24 mouse cellular contexts compared by ENCODE assay signal in the genomic region with DNA sequence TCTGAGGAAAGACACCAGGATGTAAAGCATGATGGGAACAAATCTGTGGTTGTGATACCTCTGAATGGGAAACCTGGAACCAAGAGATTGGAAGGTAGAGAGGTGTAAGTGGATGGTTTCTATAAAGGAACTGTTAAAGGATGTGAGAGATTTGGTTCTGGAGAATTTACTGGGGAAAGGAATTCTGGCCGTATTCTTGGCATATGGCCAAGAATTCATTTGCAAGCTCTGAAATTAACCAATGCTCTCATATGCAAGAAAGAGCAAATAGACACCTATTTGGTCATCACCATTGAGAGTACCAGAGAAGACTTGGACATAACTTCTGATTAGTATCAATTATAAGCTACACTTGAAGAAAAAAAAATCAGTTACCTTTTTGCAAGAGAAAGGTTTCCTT.
A peak's percentile ranks its signal among the peaks of the same experiment; 100 is the strongest.
DNase-seq lines count a peak whose midpoint lies in the region; ATAC-seq lines count a peak whose summit lies in the region.
"Had no signal": no experiment of that assay in that cellular context is flagged by ENCODE, and none has a peak within 500 bp of the region (broad histone marks: within the 10 kb centered on the region; RNA-seq: fewer than 3 reads in every experiment).

No protein-coding gene starts in this region.

- no peak for DNase-seq in forebrain, embryonic 10.5 days (ENCODE audit: extremely low spot score, low spot score)
- DNase-seq in hindbrain, embryonic 11.5 days (ENCODE audit: low spot score): no peak
- DNase-seq in neural tube, embryonic 10.5 days (ENCODE audit: extremely low spot score, low spot score): no peak
- no peak for DNase-seq in adrenal gland, postnatal 4 days (ENCODE audit: low spot score in 2 of 2)
- DNase-seq: adrenal gland, postnatal 14 days; cerebellum, adult 11 months; cerebellum, adult 9-11 months; heart, postnatal 4 days; kidney, adult 8-10 months; kidney, postnatal 14 days; liver, embryonic 13.5 days; lung, postnatal 36 days; thymus, adult 18-20 months; thymus, postnatal 36 days had no signal

- H3K36me3 ChIP-seq in forebrain, embryonic 13.5 days (ENCODE audit: poor library complexity, severe bottlenecking): no peaks in the 10 kb centered on the region
- peaks cover 6% of the 10 kb centered on the region; the same call in 1 of the 2 replicates for H3K36me3 ChIP-seq in forebrain, embryonic 10.5 days (replicated peaks)
- 0 out of 2 replicates have a peak, but pooled peaks cover 4% of the 10 kb centered on the region for H3K36me3 ChIP-seq in hindbrain, embryonic 15.5 days
- no peaks in the 10 kb centered on the region for H3K36me3 ChIP-seq in hindbrain, embryonic 11.5 days (ENCODE audit: control insufficient read depth, insufficient read depth, low read length)
- H3K36me3 ChIP-seq in neural tube, embryonic 13.5 days: no peaks in the 10 kb centered on the region
- H3K36me3 ChIP-seq: embryonic facial prominence, embryonic 15.5 days; heart, embryonic 10.5 days; intestine, embryonic 15.5 days; limb, embryonic 13.5 days; liver, embryonic 13.5 days; lung, embryonic 15.5 days; stomach, embryonic 15.5 days had no signal

- H3K4me2 ChIP-seq in forebrain, embryonic 13.5 days: no peak overlapping the region
- H3K4me2 ChIP-seq in hindbrain, embryonic 15.5 days: no peak overlapping the region
- H3K4me2 ChIP-seq in hindbrain, embryonic 11.5 days (replicated peaks; ENCODE audit: low read depth, low read length): no peak overlapping the region
- H3K4me2 ChIP-seq in neural tube, embryonic 13.5 days: no peak overlapping the region
- H3K4me2 ChIP-seq: embryonic facial prominence, embryonic 15.5 days; intestine, embryonic 15.5 days; limb, embryonic 13.5 days; liver, embryonic 13.5 days; lung, embryonic 15.5 days; stomach, embryonic 15.5 days had no signal

- no peak overlapping the region for H3K4me3 ChIP-seq in forebrain, embryonic 13.5 days
- no peak overlapping the region for H3K4me3 ChIP-seq in forebrain, embryonic 10.5 days
- H3K4me3 ChIP-seq in hindbrain, embryonic 15.5 days: no peak overlapping the region
- no peak overlapping the region for H3K4me3 ChIP-seq in hindbrain, embryonic 11.5 days (ENCODE audit: low read depth, low read length)
- no peak overlapping the region for H3K4me3 ChIP-seq in neural tube, embryonic 13.5 days
- H3K4me3 ChIP-seq: embryonic facial prominence, embryonic 15.5 days; heart, embryonic 10.5 days; intestine, embryonic 15.5 days; limb, embryonic 13.5 days; liver, embryonic 13.5 days; lung, embryonic 15.5 days; myocyte; stomach, embryonic 15.5 days had no signal

- peaks cover 26% of the 10 kb centered on the region for H3K4me1 ChIP-seq in forebrain, embryonic 13.5 days
- peaks cover 36% of the 10 kb centered on the region for H3K4me1 ChIP-seq in forebrain, embryonic 10.5 days
- H3K4me1 ChIP-seq in hindbrain, embryonic 15.5 days (replicated peaks): peaks cover 4% of the 10 kb centered on the region; the same call in 1 of the 2 replicates
- H3K4me1 ChIP-seq in hindbrain, embryonic 11.5 days (replicated peaks; ENCODE audit: control insufficient read depth, insufficient read depth, low read length): no peaks in the 10 kb centered on the region
- peaks cover 8% of the 10 kb centered on the region; the same call in 1 of the 2 replicates for H3K4me1 ChIP-seq in neural tube, embryonic 13.5 days (replicated peaks)
- H3K4me1 ChIP-seq: intestine, embryonic 15.5 days; liver, embryonic 13.5 days had no signal

- no peaks in the 10 kb centered on the region for H3K27me3 ChIP-seq in forebrain, embryonic 13.5 days
- no peaks in the 10 kb centered on the region for H3K27me3 ChIP-seq in forebrain, embryonic 10.5 days (ENCODE audit: poor library complexity, severe bottlenecking)
- H3K27me3 ChIP-seq in hindbrain, embryonic 15.5 days: no peaks in the 10 kb centered on the region
- no peaks in the 10 kb centered on the region for H3K27me3 ChIP-seq in hindbrain, embryonic 11.5 days (ENCODE audit: control insufficient read depth, insufficient read depth, low read length)
- no peaks in the 10 kb centered on the region for H3K27me3 ChIP-seq in neural tube, embryonic 13.5 days
- H3K27me3 ChIP-seq: embryonic facial prominence, embryonic 15.5 days; intestine, embryonic 15.5 days; limb, embryonic 13.5 days; liver, embryonic 13.5 days; lung, embryonic 15.5 days; stomach, embryonic 15.5 days had no signal

- peak overlapping the region; percentile 57 for H3K27ac ChIP-seq in forebrain, embryonic 13.5 days
- H3K27ac ChIP-seq in forebrain, embryonic 10.5 days: no peak overlapping the region
- peak overlapping the region; percentile 45; the same call in 1 of the 2 replicates for H3K27ac ChIP-seq in hindbrain, embryonic 15.5 days (replicated peaks)
- no peak overlapping the region for H3K27ac ChIP-seq in hindbrain, embryonic 11.5 days (ENCODE audit: low read depth, low read length)
- H3K27ac ChIP-seq in neural tube, embryonic 13.5 days (replicated peaks): peak overlapping the region; percentile 49
- H3K27ac ChIP-seq: embryonic facial prominence, embryonic 15.5 days; heart, embryonic 10.5 days; intestine, embryonic 15.5 days; limb, embryonic 13.5 days; liver, embryonic 13.5 days; lung, embryonic 15.5 days; stomach, embryonic 15.5 days had no signal

- no peak overlapping the region for H3K9ac ChIP-seq in forebrain, embryonic 13.5 days
- no peak overlapping the region for H3K9ac ChIP-seq in hindbrain, embryonic 15.5 days
- no peak overlapping the region for H3K9ac ChIP-seq in hindbrain, embryonic 11.5 days (ENCODE audit: low read depth, low read length)
- no peak overlapping the region for H3K9ac ChIP-seq in neural tube, embryonic 13.5 days
- H3K9ac ChIP-seq: embryonic facial prominence, embryonic 15.5 days; intestine, embryonic 15.5 days; limb, embryonic 13.5 days; liver, embryonic 13.5 days; lung, embryonic 15.5 days; stomach, embryonic 15.5 days had no signal

- no peaks in the 10 kb centered on the region for H3K9me3 ChIP-seq in forebrain, embryonic 13.5 days (replicated peaks)
- H3K9me3 ChIP-seq in forebrain, embryonic 10.5 days: no peaks in the 10 kb centered on the region
- H3K9me3 ChIP-seq in hindbrain, embryonic 15.5 days: no peaks in the 10 kb centered on the region
- no peaks in the 10 kb centered on the region for H3K9me3 ChIP-seq in hindbrain, embryonic 11.5 days (ENCODE audit: control insufficient read depth, low read length)
- no peaks in the 10 kb centered on the region for H3K9me3 ChIP-seq in neural tube, embryonic 13.5 days
- H3K9me3 ChIP-seq: embryonic facial prominence, embryonic 15.5 days; heart, embryonic 10.5 days; intestine, embryonic 15.5 days; limb, embryonic 13.5 days; liver, embryonic 13.5 days; lung, embryonic 15.5 days; stomach, embryonic 15.5 days had no signal

- no peak for ATAC-seq in forebrain, embryonic 13.5 days
- ATAC-seq in hindbrain, embryonic 15.5 days (ENCODE audit: low FRiP score, low read depth): no peak
- no peak for ATAC-seq in hindbrain, embryonic 11.5 days (ENCODE audit: low FRiP score)
- no peak for ATAC-seq in neural tube, embryonic 13.5 days (ENCODE audit: low read depth)
- ATAC-seq: intestine, embryonic 15.5 days had no signal

- WGBS in forebrain, embryonic 13.5 days: 33% methylated on average over 1 of the region's 1 CpGs
- 85% methylated on average over 1 of the region's 1 CpGs for WGBS in forebrain, embryonic 10.5 days
- 27% methylated on average over 1 of the region's 1 CpGs for WGBS in hindbrain, embryonic 15.5 days
- 76% methylated on average over 1 of the region's 1 CpGs for WGBS in hindbrain, embryonic 11.5 days
- 36% methylated on average over 1 of the region's 1 CpGs for WGBS in neural tube, embryonic 13.5 days

Comparison
In these comparisons a context has a peak if more than half of its experiments do, and no peak if none do; other contexts are left out.
1. H3K27ac ChIP-seq: peak in forebrain, embryonic 13.5 days (single experiment), hindbrain, embryonic 15.5 days (single experiment) and neural tube, embryonic 13.5 days (single experiment); none in forebrain, embryonic 10.5 days (single experiment) and hindbrain, embryonic 11.5 days (single experiment).